Mouse (Mus musculus) lung, postnatal 36 days (tissue): Measurements from ENCODE around the gene Cpsf7.

ENCODE experiments used
- DNase-seq: peaks from one replicate; pipeline ENCODE4 v3.0.0; 2022; ENCODE audit warnings: mixed read lengths

Gene Cpsf7

GRCm38 (mm10) chr19:10561558-10562314 lies 36.7 kb downstream of the Cpsf7 start:
- DNase-seq, result peak; percentile 42

GRCm38 (mm10) chr19:10562351-10562750 lies 37.3 kb downstream of the Cpsf7 start:
- DNase-seq, result no peak

GRCm38 (mm10) chr19:10564278-10564677 lies 39.2 kb downstream of the Cpsf7 start:
- no peak for DNase-seq

- DNase-seq, result no peak
Observed at GRCm38 (mm10) chr19:10565217-10565616, 40.2 kb downstream of the Cpsf7 start.

GRCm38 (mm10) chr19:10569627-10570026 lies 44.6 kb downstream of the Cpsf7 start:
- peak; percentile 11 for DNase-seq

GRCm38 (mm10) chr19:10576690-10577561 lies 51.9 kb downstream of the Cpsf7 start, which contains the start of the genes Cyb561a3 and Tmem138:
Gene Cyb561a3, plus strand, starts transcription at chr19:10577172.
Gene Tmem138, minus strand, starts transcription at chr19:10577362.
- peak; percentile 96 for DNase-seq

GRCm38 (mm10) chr19:10580102-10580501 lies 55.0 kb downstream of the Cpsf7 start:
- DNase-seq, result no peak

GRCm38 (mm10) chr19:10580761-10581160 lies 55.7 kb downstream of the Cpsf7 start:
- no peak for DNase-seq

- no peak for DNase-seq
Observed at GRCm38 (mm10) chr19:10581984-10582383, 56.9 kb downstream of the Cpsf7 start.

- no peak for DNase-seq
Observed at GRCm38 (mm10) chr19:10583550-10584146, 58.6 kb downstream of the Cpsf7 start.

- DNase-seq, result no peak
Observed at GRCm38 (mm10) chr19:10585112-10585511, 60.0 kb downstream of the Cpsf7 start.

GRCm38 (mm10) chr19:10587231-10587630 lies 62.2 kb downstream of the Cpsf7 start:
- DNase-seq, result no peak

- no peak for DNase-seq
Observed at GRCm38 (mm10) chr19:10589127-10589857, 64.2 kb downstream of the Cpsf7 start.

GRCm38 (mm10) chr19:10590301-10590700 lies 65.2 kb downstream of the Cpsf7 start:
- DNase-seq, result no peak

- DNase-seq, result no peak
Observed at GRCm38 (mm10) chr19:10591659-10592377, 66.8 kb downstream of the Cpsf7 start.
